Mouse (Mus musculus) midbrain, embryonic 11.5 days (tissue): Measurements from ENCODE around the gene Syce2. TPM values are rescaled to one million over a fixed set of nuclear protein-coding genes. Genes with fewer than 3 reads are reported as not detected.
A peak's percentile ranks its signal among the peaks of the same experiment; 100 is the strongest.

ENCODE experiments used
- ATAC-seq: fragments of 200-750 bp; cut with Nextera tagmentation; 2 replicates; pipeline ENCODE4 v1.8.0; 2017; ENCODE audit warnings: moderate TSS enrichment, moderate library complexity; ENCODE audit not compliant: low FRiP score
- DNase-seq: peaks from one replicate; pipeline ENCODE4 v3.0.0; 2015; ENCODE audit warnings: low spot score; ENCODE audit errors: missing footprints
- H3K27ac ChIP-seq: fragments of 300-500 bp; sonication (generic); 2 replicates; pipeline ENCODE4 v1.5.1; 2014; ENCODE audit warnings: low read depth, low read length
- H3K27me3 ChIP-seq: fragments of 300-500 bp; sonication (generic); 2 replicates; pipeline ENCODE4 v1.6.1; 2014; ENCODE audit warnings: mild to moderate bottlenecking, low read length, moderate library complexity, mixed read lengths; ENCODE audit not compliant: control insufficient read depth, insufficient read depth
- H3K36me3 ChIP-seq: fragments of 300-500 bp; sonication (generic); 2 replicates; pipeline ENCODE4 v1.6.1; 2014; ENCODE audit warnings: mild to moderate bottlenecking, low read length, moderate library complexity, mixed read lengths; ENCODE audit not compliant: control insufficient read depth, insufficient read depth
- H3K4me1 ChIP-seq: fragments of 300-500 bp; sonication (generic); 2 replicates; pipeline ENCODE4 v1.6.1; 2014; ENCODE audit warnings: low read length; ENCODE audit not compliant: control insufficient read depth, insufficient read depth
- H3K4me2 ChIP-seq: fragments of 300-500 bp; sonication (generic); 2 replicates; pipeline ENCODE4 v1.6.1; 2014; ENCODE audit warnings: mild to moderate bottlenecking, moderate library complexity
- H3K4me3 ChIP-seq: fragments of 300-500 bp; sonication (generic); 2 replicates; pipeline ENCODE4 v1.5.1; 2014; ENCODE audit warnings: low read depth, low read length
- H3K9ac ChIP-seq: fragments of 300-500 bp; sonication (generic); 2 replicates; pipeline ENCODE4 v1.6.1; 2014; ENCODE audit warnings: low read length
- H3K9me3 ChIP-seq: fragments of 300-500 bp; sonication (generic); 2 replicates; pipeline ENCODE4 v1.6.1; 2016; ENCODE audit warnings: low read length; ENCODE audit not compliant: control insufficient read depth
- WGBS: fragments of 180-500 bp; shearing (Covaris S2); extraction: QIAGEN DNeasy Blood & Tissue Kit; methylation state at CpG from one replicate; pipeline ENCODE4 v1.1.7; 2014; 5-methylcytosine and 5-hydroxymethylcytosine counted together
- polyA plus RNA-seq: library from polyadenylated mRNA; unstranded; fragments of >200 nt; fragmentation: Nextera tagmentation; extraction: Ambion mirVana; gene quantifications from 2 replicates; pipeline ENCODE4 v1.2.1, GENCODE M21; 2014

The Syce2 gene
- polyA plus RNA-seq, 1 experiment from 2014 or later, result 58.8 TPM

GRCm38 (mm10) chr8:84856864-84857441 lies 15.0 kb upstream of the Syce2 start, which contains the start of gene Farsa:
Farsa (plus strand) TSS chr8:84856989.
- no peak within 1 kb of the TSS; the same call in 1 of the 2 replicates for H3K27ac ChIP-seq
- H3K9ac ChIP-seq, result peak within 1 kb of the TSS; percentile 86
- DNase-seq (peak; percentile 99), ATAC-seq (peak; percentile 92)
- H3K9me3 ChIP-seq, result no peaks in the 10 kb centered on the region
- H3K36me3 ChIP-seq, result peaks cover 8% of the 10 kb centered on the region; the same call in 1 of the 2 replicates
- H3K4me2 ChIP-seq, result peak within 1 kb of the TSS; percentile 94
- H3K27me3 ChIP-seq, result no peaks in the 10 kb centered on the region
- H3K4me3 ChIP-seq, result peak within 1 kb of the TSS; percentile 93
- WGBS, result under 1% methylated on average over 39 of the region's 39 CpGs
- H3K4me1 ChIP-seq, result peaks cover 11% of the 10 kb centered on the region

GRCm38 (mm10) chr8:84872309-84872965 lies 526 bp downstream of the Syce2 start:
- ATAC-seq (peak; percentile 75), DNase-seq (peak; percentile 92)
- Histone ChIP-seq H3K9ac (peak overlapping the region; percentile 66), H3K27ac (no peak overlapping the region), H3K4me1 (peaks cover 6% of the 10 kb centered on the region; the same call in 1 of the 2 replicates), H3K27me3 (peaks cover 8% of the 10 kb centered on the region), H3K4me2 (peak overlapping the region; percentile 71), H3K4me3 (peak overlapping the region; percentile 31), H3K9me3 (no peaks in the 10 kb centered on the region), H3K36me3 (peaks cover 9% of the 10 kb centered on the region)
- 4% methylated on average over 54 of the region's 54 CpGs for WGBS

- Histone ChIP-seq H3K4me1 (peaks cover 6% of the 10 kb centered on the region; the same call in 1 of the 2 replicates), H3K9me3 (no peaks in the 10 kb centered on the region), H3K36me3 (peaks cover 3% of the 10 kb centered on the region; the same call in 1 of the 2 replicates), H3K9ac (no peak overlapping the region), H3K4me2 (peak overlapping the region; percentile 71), H3K4me3 (peak overlapping the region; percentile 31; the same call in 1 of the 2 replicates), H3K27me3 (peaks cover 8% of the 10 kb centered on the region), H3K27ac (no peak overlapping the region)
- WGBS, result 80% methylated on average over 4 of the region's 4 CpGs
- ATAC-seq (no peak), DNase-seq (no peak)
These were observed 1.1 kb downstream of the Syce2 start for GRCm38 (mm10) chr8:84873016-84873415.

- DNase-seq, result peak; percentile 47
These were observed 2.4 kb downstream of the Syce2 start for GRCm38 (mm10) chr8:84874339-84874738.

GRCm38 (mm10) chr8:84877297-84878035 lies 5.6 kb downstream of the Syce2 start:
- no peaks in the 10 kb centered on the region for H3K36me3 ChIP-seq
- H3K9me3 ChIP-seq, result no peaks in the 10 kb centered on the region
- peak; percentile 23 for DNase-seq
- no peak overlapping the region for H3K4me3 ChIP-seq
- no peak overlapping the region for H3K9ac ChIP-seq
- H3K4me2 ChIP-seq, result no peak overlapping the region
- H3K4me1 ChIP-seq, result peaks cover 1% of the 10 kb centered on the region; the same call in 1 of the 2 replicates
- WGBS, result 95% methylated on average over 3 of the region's 3 CpGs
- no peak for ATAC-seq
- no peak overlapping the region for H3K27ac ChIP-seq
- H3K27me3 ChIP-seq, result peaks cover 2% of the 10 kb centered on the region

More at GRCm38 (mm10) chr8:84874339-84874738, 2.4 kb downstream of the Syce2 start:
- ATAC-seq, result no peak
- no peak overlapping the region for H3K4me3 ChIP-seq
- peaks cover 6% of the 10 kb centered on the region; the same call in 1 of the 2 replicates for H3K4me1 ChIP-seq
- 96% methylated on average over 3 of the region's 3 CpGs for WGBS
- H3K36me3 ChIP-seq, result no peaks in the 10 kb centered on the region
- no peaks in the 10 kb centered on the region for H3K9me3 ChIP-seq
- H3K9ac ChIP-seq, result no peak overlapping the region
- peaks cover 8% of the 10 kb centered on the region for H3K27me3 ChIP-seq
- no peak overlapping the region for H3K4me2 ChIP-seq
- H3K27ac ChIP-seq, result no peak overlapping the region

GRCm38 (mm10) chr8:84878915-84879314 lies 7.0 kb downstream of the Syce2 start:
- H3K36me3 ChIP-seq, result no peaks in the 10 kb centered on the region
- no peak overlapping the region for H3K27ac ChIP-seq
- ATAC-seq (no peak), DNase-seq (no peak)
- no peaks in the 10 kb centered on the region for H3K4me1 ChIP-seq
- no peaks in the 10 kb centered on the region for H3K27me3 ChIP-seq
- no peak overlapping the region for H3K4me2 ChIP-seq
- H3K9me3 ChIP-seq, result no peaks in the 10 kb centered on the region
- WGBS, result 96% methylated on average over 1 of the region's 1 CpGs
- H3K9ac ChIP-seq, result no peak overlapping the region
- no peak overlapping the region for H3K4me3 ChIP-seq

GRCm38 (mm10) chr8:84884728-84885127 lies 12.8 kb downstream of the Syce2 start:
- Histone ChIP-seq H3K36me3 (peaks cover 3% of the 10 kb centered on the region; the same call in 1 of the 2 replicates), H3K27me3 (no peaks in the 10 kb centered on the region), H3K4me3 (no peak overlapping the region), H3K9ac (no peak overlapping the region), H3K4me2 (no peak overlapping the region), H3K4me1 (no peaks in the 10 kb centered on the region), H3K27ac (no peak overlapping the region), H3K9me3 (no peaks in the 10 kb centered on the region)
- 87% methylated on average over 4 of the region's 4 CpGs for WGBS
- DNase-seq, result no peak
- no peak for ATAC-seq

- ATAC-seq (no peak), DNase-seq (no peak)
- Histone ChIP-seq H3K4me3 (no peak overlapping the region), H3K27ac (no peak overlapping the region), H3K27me3 (no peaks in the 10 kb centered on the region), H3K4me1 (peaks cover 5% of the 10 kb centered on the region), H3K36me3 (peaks cover 3% of the 10 kb centered on the region; the same call in 1 of the 2 replicates), H3K4me2 (no peak overlapping the region), H3K9me3 (no peaks in the 10 kb centered on the region), H3K9ac (no peak overlapping the region)
- WGBS, result 93% methylated on average over 3 of the region's 3 CpGs
These were observed 16.4 kb downstream of the Syce2 start for GRCm38 (mm10) chr8:84888280-84888679.
